Mouse (Mus musculus) adrenal gland (tissue): Measurements from ENCODE around the gene Magix.

Source experiments
- intact Hi-C: fragments of 180-260 bp; cut with DNase I; formaldehyde crosslinking; loops from one replicate; pipeline ENCODE4 v1.15.1; 2025

The Magix gene

GRCm38 (mm10) chrX:7635101-7635500 is 46.0 kb downstream of the Magix start:
- intact Hi-C loops = no loop called here

- intact Hi-C loops = no loop called here
Observed at GRCm38 (mm10) chrX:7632560-7632959, 48.5 kb downstream of the Magix start.
